Mouse (Mus musculus) forebrain, embryonic 12.5 days (tissue): Measurements from ENCODE around the gene Apbb2. TPM values are rescaled to one million over a fixed set of nuclear protein-coding genes. Genes with fewer than 3 reads are reported as not detected.

Experiments used
- ATAC-seq: fragments of 200-750 bp; cut with Nextera tagmentation; 2 replicates; pipeline ENCODE4 v1.8.0; 2017; ENCODE audit warnings: moderate TSS enrichment; ENCODE audit not compliant: low FRiP score
- H3K27ac ChIP-seq: fragments of 300-500 bp; sonication (generic); 2 replicates; pipeline ENCODE4 v1.5.1; 2016; ENCODE audit warnings: mild to moderate bottlenecking
- H3K27me3 ChIP-seq: fragments of 300-500 bp; sonication (generic); 2 replicates; pipeline ENCODE4 v1.6.1; 2016; ENCODE audit warnings: mild to moderate bottlenecking
- H3K36me3 ChIP-seq: fragments of 300-500 bp; sonication (generic); replicated peaks from 2 replicates; pipeline ENCODE4 v1.6.1; 2016; ENCODE audit warnings: mild to moderate bottlenecking
- H3K4me1 ChIP-seq: fragments of 300-500 bp; sonication (generic); 2 replicates; pipeline ENCODE4 v1.6.1; 2016
- H3K4me2 ChIP-seq: fragments of 300-500 bp; sonication (generic); 2 replicates; pipeline ENCODE4 v1.6.1; 2016; ENCODE audit warnings: mild to moderate bottlenecking, moderate library complexity
- H3K4me3 ChIP-seq: fragments of 300-500 bp; sonication (generic); replicated peaks from 2 replicates; pipeline ENCODE4 v1.5.1; 2016; ENCODE audit warnings: mild to moderate bottlenecking
- H3K9ac ChIP-seq: fragments of 300-500 bp; sonication (generic); 2 replicates; pipeline ENCODE4 v1.6.1; 2016; ENCODE audit warnings: mild to moderate bottlenecking
- H3K9me3 ChIP-seq: fragments of 300-500 bp; sonication (generic); 2 replicates; pipeline ENCODE4 v1.6.1; 2016
- WGBS: fragments of 180-500 bp; shearing (Covaris S2); methylation state at CpG from one replicate; pipeline ENCODE4 v1.1.7; 2016; 5-methylcytosine and 5-hydroxymethylcytosine counted together
- polyA plus RNA-seq: library from polyadenylated mRNA; unstranded; fragments of >200 nt; fragmentation: Nextera tagmentation; extraction: Ambion mirVana; gene quantifications from 2 replicates; pipeline ENCODE4 v1.2.1, GENCODE M21; 2016

Gene Apbb2
- polyA plus RNA-seq, 1 experiment from 2014 or later, result 53.4 TPM

DNA sequence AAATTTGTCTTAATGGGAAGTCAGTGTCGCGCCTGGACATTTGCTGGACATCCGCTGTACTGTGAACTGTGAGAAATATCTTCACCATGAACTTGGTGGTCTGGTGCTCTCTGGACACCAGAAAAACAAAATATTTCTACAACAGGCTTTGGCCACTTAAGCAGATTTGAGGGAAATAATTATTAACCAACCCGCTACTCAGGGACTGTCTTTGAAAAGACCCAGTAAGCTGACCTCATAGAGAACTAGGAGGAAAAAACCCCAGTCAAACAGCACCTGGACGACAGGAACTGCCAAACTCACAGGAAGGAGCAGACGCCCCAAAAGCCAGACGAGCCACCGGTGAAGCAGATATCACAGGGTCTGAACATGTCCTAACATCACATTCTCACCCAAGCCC, 18.2 kb downstream of the Apbb2 start:
- no peak for ATAC-seq
- Histone ChIP-seq H3K27me3 (no peaks in the 10 kb centered on the region), H3K4me1 (peaks cover 14% of the 10 kb centered on the region), H3K27ac (no peak overlapping the region), H3K4me3 (no peak overlapping the region), H3K9me3 (no peaks in the 10 kb centered on the region), H3K4me2 (no peak overlapping the region), H3K9ac (no peak overlapping the region), H3K36me3 (no peaks in the 10 kb centered on the region)
- WGBS, result 92% methylated on average over 8 of the region's 8 CpGs

DNA sequence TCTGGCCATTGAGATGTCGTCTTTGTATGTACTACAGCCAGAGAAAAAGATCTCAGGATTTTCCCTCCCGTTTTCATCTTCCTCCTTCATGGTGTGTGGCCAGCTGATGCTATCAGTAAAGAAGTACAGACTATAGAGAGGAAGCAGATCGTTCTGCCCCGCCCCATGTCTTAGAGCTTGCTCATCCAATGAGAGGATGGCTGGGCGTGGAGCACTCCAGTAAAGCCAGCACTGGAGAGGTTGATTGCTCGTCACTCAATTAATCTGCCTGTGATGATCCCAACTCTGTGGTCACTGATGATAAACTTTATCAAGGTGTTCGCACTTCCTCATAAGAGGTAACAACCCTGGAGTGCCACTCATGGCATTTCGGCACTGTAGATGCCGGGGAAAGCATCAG, 18.7 kb downstream of the Apbb2 start:
- no peaks in the 10 kb centered on the region for H3K27me3 ChIP-seq
- no peak overlapping the region for H3K4me2 ChIP-seq
- no peaks in the 10 kb centered on the region for H3K36me3 ChIP-seq
- ATAC-seq, result no peak
- peaks cover 14% of the 10 kb centered on the region for H3K4me1 ChIP-seq
- no peaks in the 10 kb centered on the region for H3K9me3 ChIP-seq
- no peak overlapping the region for H3K4me3 ChIP-seq
- H3K9ac ChIP-seq, result no peak overlapping the region
- 86% methylated on average over 9 of the region's 9 CpGs for WGBS
- no peak overlapping the region for H3K27ac ChIP-seq

GRCm38 (mm10) chr5:66596296-66596695, 22.3 kb downstream of the Apbb2 start:
- Histone ChIP-seq H3K4me1 (no peaks in the 10 kb centered on the region), H3K27me3 (no peaks in the 10 kb centered on the region), H3K9ac (no peak overlapping the region), H3K27ac (no peak overlapping the region), H3K4me2 (no peak overlapping the region), H3K36me3 (no peaks in the 10 kb centered on the region), H3K4me3 (no peak overlapping the region), H3K9me3 (no peaks in the 10 kb centered on the region)
- 75% methylated on average over 3 of the region's 3 CpGs for WGBS
- ATAC-seq, result no peak

GRCm38 (mm10) chr5:66594881-66595280, 23.7 kb downstream of the Apbb2 start:
- Histone ChIP-seq H3K9me3 (no peaks in the 10 kb centered on the region), H3K27me3 (no peaks in the 10 kb centered on the region), H3K27ac (no peak overlapping the region), H3K4me2 (no peak overlapping the region), H3K9ac (no peak overlapping the region), H3K4me1 (no peaks in the 10 kb centered on the region), H3K4me3 (no peak overlapping the region), H3K36me3 (no peaks in the 10 kb centered on the region)
- no peak for ATAC-seq
- WGBS, result 88% methylated on average over 14 of the region's 14 CpGs

- H3K27ac ChIP-seq, result no peak overlapping the region
- H3K36me3 ChIP-seq, result no peaks in the 10 kb centered on the region
- no peaks in the 10 kb centered on the region for H3K9me3 ChIP-seq
- H3K9ac ChIP-seq, result no peak overlapping the region
- no peak overlapping the region for H3K4me2 ChIP-seq
- no peak for ATAC-seq
- no peaks in the 10 kb centered on the region for H3K4me1 ChIP-seq
- no peaks in the 10 kb centered on the region for H3K27me3 ChIP-seq
- no peak overlapping the region for H3K4me3 ChIP-seq
- WGBS, result 92% methylated on average over 6 of the region's 6 CpGs
Observed at GRCm38 (mm10) chr5:66586236-66586745, 32.3 kb downstream of the Apbb2 start.

- no peak for ATAC-seq
- 86% methylated on average over 4 of the region's 4 CpGs for WGBS
Observed at GRCm38 (mm10) chr5:66583019-66583406, 35.6 kb downstream of the Apbb2 start.

GRCm38 (mm10) chr5:66582281-66583018, 36.1 kb downstream of the Apbb2 start:
- no peak for ATAC-seq
- Histone ChIP-seq H3K27me3 (no peaks in the 10 kb centered on the region), H3K9me3 (no peaks in the 10 kb centered on the region), H3K4me2 (no peak overlapping the region), H3K27ac (0 out of 2 replicates have a peak overlapping the region, but pooled peaks have one; percentile 6), H3K36me3 (no peaks in the 10 kb centered on the region), H3K9ac (no peak overlapping the region), H3K4me1 (0 out of 2 replicates have a peak, but pooled peaks cover 3% of the 10 kb centered on the region), H3K4me3 (no peak overlapping the region)
- WGBS, result 94% methylated on average over 17 of the region's 17 CpGs

More at GRCm38 (mm10) chr5:66583019-66583406, 35.6 kb downstream of the Apbb2 start:
- Histone ChIP-seq H3K4me3 (no peak overlapping the region), H3K9me3 (no peaks in the 10 kb centered on the region), H3K36me3 (no peaks in the 10 kb centered on the region), H3K4me2 (no peak overlapping the region), H3K27ac (no peak overlapping the region), H3K27me3 (no peaks in the 10 kb centered on the region), H3K9ac (no peak overlapping the region), H3K4me1 (0 out of 2 replicates have a peak, but pooled peaks cover 3% of the 10 kb centered on the region)

- Histone ChIP-seq H3K9me3 (no peaks in the 10 kb centered on the region), H3K4me1 (0 out of 2 replicates have a peak, but pooled peaks cover 3% of the 10 kb centered on the region), H3K9ac (no peak overlapping the region), H3K4me3 (no peak overlapping the region), H3K27me3 (no peaks in the 10 kb centered on the region), H3K27ac (no peak overlapping the region), H3K4me2 (no peak overlapping the region), H3K36me3 (no peaks in the 10 kb centered on the region)
- WGBS, result 84% methylated on average over 4 of the region's 4 CpGs
- no peak for ATAC-seq
Observed at GRCm38 (mm10) chr5:66579066-66579465, 39.5 kb downstream of the Apbb2 start.

- Histone ChIP-seq H3K27ac (no peak overlapping the region), H3K36me3 (no peaks in the 10 kb centered on the region), H3K4me2 (no peak overlapping the region), H3K9me3 (no peaks in the 10 kb centered on the region), H3K4me1 (peaks cover 11% of the 10 kb centered on the region; the same call in 1 of the 2 replicates), H3K4me3 (no peak overlapping the region), H3K27me3 (no peaks in the 10 kb centered on the region), H3K9ac (no peak overlapping the region)
- WGBS, result 79% methylated on average over 9 of the region's 9 CpGs
- no peak for ATAC-seq
Observed at GRCm38 (mm10) chr5:66576299-66576698, 42.3 kb downstream of the Apbb2 start.

- H3K27ac ChIP-seq, result no peak overlapping the region
- ATAC-seq, result no peak
- no peak overlapping the region for H3K4me2 ChIP-seq
- no peaks in the 10 kb centered on the region for H3K36me3 ChIP-seq
- no peak overlapping the region for H3K4me3 ChIP-seq
- peaks cover 11% of the 10 kb centered on the region; the same call in 1 of the 2 replicates for H3K4me1 ChIP-seq
- no peaks in the 10 kb centered on the region for H3K27me3 ChIP-seq
- H3K9me3 ChIP-seq, result no peaks in the 10 kb centered on the region
- WGBS, result 93% methylated on average over 13 of the region's 13 CpGs
- no peak overlapping the region for H3K9ac ChIP-seq
Observed at GRCm38 (mm10) chr5:66575148-66575547, 43.4 kb downstream of the Apbb2 start.

GRCm38 (mm10) chr5:66573266-66573665, 45.3 kb downstream of the Apbb2 start:
- H3K27me3 ChIP-seq, result no peaks in the 10 kb centered on the region
- no peak overlapping the region for H3K4me3 ChIP-seq
- H3K4me2 ChIP-seq, result no peak overlapping the region
- peaks cover 18% of the 10 kb centered on the region for H3K4me1 ChIP-seq
- 9% methylated on average over 4 of the region's 4 CpGs for WGBS
- no peak; the same call in 1 of the 2 replicates for ATAC-seq
- no peaks in the 10 kb centered on the region for H3K9me3 ChIP-seq
- no peak overlapping the region for H3K9ac ChIP-seq
- no peaks in the 10 kb centered on the region for H3K36me3 ChIP-seq
- H3K27ac ChIP-seq, result 0 out of 2 replicates have a peak overlapping the region, but pooled peaks have one; percentile 5

DNA sequence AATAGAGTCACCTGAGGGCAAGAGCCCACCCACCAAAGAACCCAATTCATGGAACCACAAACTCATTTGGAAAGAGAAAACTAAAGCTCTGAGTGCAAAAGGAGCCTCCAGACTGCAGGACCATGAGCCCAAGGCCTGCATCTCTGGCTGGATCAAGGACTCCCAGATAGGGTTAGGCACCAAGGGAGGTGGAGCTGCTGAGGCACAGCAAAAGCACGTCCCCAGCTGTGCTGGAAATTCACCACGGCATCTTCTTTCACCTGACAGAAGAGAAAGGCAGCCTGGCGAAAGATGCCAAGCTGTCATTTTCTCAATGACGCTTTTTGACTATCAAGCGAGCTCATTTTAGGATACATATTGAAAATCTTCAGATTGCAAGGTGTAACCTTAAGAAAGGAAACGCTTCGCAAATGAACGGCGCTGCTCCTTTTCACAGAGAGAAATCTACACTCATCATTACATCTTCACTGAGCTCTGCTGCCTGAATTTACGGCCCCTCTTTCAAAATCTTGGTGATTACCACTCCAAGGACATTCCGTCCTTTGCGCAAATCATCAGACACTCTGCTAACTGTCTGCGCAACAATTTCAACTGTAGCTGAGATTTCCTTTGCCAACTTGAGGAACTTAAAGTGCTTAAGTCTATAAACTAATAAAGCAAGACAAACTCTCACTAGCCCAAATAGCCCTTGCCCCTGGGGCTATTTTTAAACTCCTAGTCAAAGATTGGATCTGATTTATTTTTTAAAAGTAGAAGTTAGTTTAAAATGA, 46.3 kb downstream of the Apbb2 start:
- no peak overlapping the region for H3K27ac ChIP-seq
- H3K9me3 ChIP-seq, result no peaks in the 10 kb centered on the region
- 78% methylated on average over 13 of the region's 13 CpGs for WGBS
- no peak overlapping the region for H3K4me2 ChIP-seq
- no peaks in the 10 kb centered on the region for H3K27me3 ChIP-seq
- H3K36me3 ChIP-seq, result no peaks in the 10 kb centered on the region
- H3K4me3 ChIP-seq, result no peak overlapping the region
- H3K4me1 ChIP-seq, result peaks cover 19% of the 10 kb centered on the region
- no peak overlapping the region for H3K9ac ChIP-seq
- ATAC-seq, result no peak
